8 mouse cellular contexts compared by ENCODE assay signal in the genomic region with DNA sequence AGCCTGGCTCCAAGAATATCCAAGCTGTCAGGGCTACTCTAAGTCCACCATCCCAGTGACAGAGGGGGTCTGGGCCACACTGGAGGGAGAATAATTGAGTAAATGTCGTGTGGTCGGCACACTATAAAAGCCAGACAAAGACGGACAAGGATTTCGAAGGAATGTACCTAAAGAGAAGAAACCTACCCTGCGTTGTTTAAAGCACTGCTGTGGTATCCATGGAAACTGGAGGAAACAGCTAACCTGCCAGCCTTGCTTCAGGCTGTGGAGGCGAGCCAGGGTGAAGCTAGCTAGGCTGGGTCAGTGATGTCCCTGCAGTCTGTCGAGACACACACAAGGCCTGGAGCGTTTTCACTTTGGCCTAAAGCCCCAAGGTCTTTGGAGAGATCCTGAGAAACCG.
DNase-seq lines count a peak whose midpoint lies in the region; ATAC-seq and TF ChIP-seq lines count a peak whose summit lies in the region.

No protein-coding gene starts in this region.

- WGBS in embryonic facial prominence, embryonic 11.5 days = 54% methylated on average over 9 of the region's 9 CpGs
- 70% methylated on average over 9 of the region's 9 CpGs for WGBS in liver, postnatal 0 days (ENCODE audit: insufficient replicate concordance)

- no peaks in the 10 kb centered on the region for H3K36me3 ChIP-seq in embryonic facial prominence, embryonic 11.5 days (replicated peaks; ENCODE audit: control insufficient read depth, insufficient read depth, low read depth, low read length)
- no peaks in the 10 kb centered on the region for H3K36me3 ChIP-seq in liver, postnatal 0 days (replicated peaks; ENCODE audit: insufficient read depth, low read length)

- H3K4me3 ChIP-seq in embryonic facial prominence, embryonic 11.5 days (ENCODE audit: low read depth, low read length) = no peak overlapping the region
- no peak overlapping the region for H3K4me3 ChIP-seq in liver, postnatal 0 days (ENCODE audit: low read depth, low read length)

- no peak overlapping the region for H3K9ac ChIP-seq in embryonic facial prominence, embryonic 11.5 days (replicated peaks; ENCODE audit: low read length)
- H3K9ac ChIP-seq in liver, postnatal 0 days (replicated peaks) = no peak overlapping the region

- H3K9me3 ChIP-seq in embryonic facial prominence, embryonic 11.5 days (replicated peaks; ENCODE audit: control insufficient read depth, low read length) = no peaks in the 10 kb centered on the region
- no peaks in the 10 kb centered on the region for H3K9me3 ChIP-seq in liver, postnatal 0 days (ENCODE audit: low read length)

- no peak overlapping the region for H3K27ac ChIP-seq in embryonic facial prominence, embryonic 11.5 days (replicated peaks; ENCODE audit: low read depth, low read length)
- H3K27ac ChIP-seq in liver, postnatal 0 days (ENCODE audit: low read depth) = no peak overlapping the region

- no peaks in the 10 kb centered on the region for H3K4me1 ChIP-seq in embryonic facial prominence, embryonic 11.5 days (ENCODE audit: control insufficient read depth, insufficient read depth, low read length)
- H3K4me1 ChIP-seq in liver, postnatal 0 days (ENCODE audit: insufficient read depth) = no peaks in the 10 kb centered on the region; the same call in 1 of the 2 replicates

- no peak overlapping the region for H3K4me2 ChIP-seq in embryonic facial prominence, embryonic 11.5 days (ENCODE audit: low read depth, low read length)
- no peak overlapping the region for H3K4me2 ChIP-seq in liver, postnatal 0 days (ENCODE audit: low read depth, low read length)

- no peak for TF ChIP-seq CTCF in liver, postnatal 0 days (IDR thresholded peaks at IDR 0.05; ENCODE audit: low read depth)

- ATAC-seq in embryonic facial prominence, embryonic 11.5 days (replicated peaks; ENCODE audit: insufficient number of reproducible peaks, low FRiP score, low TSS enrichment, low read depth) = no peak
- no peak for ATAC-seq in liver, postnatal 0 days

- TF ChIP-seq EP300 in liver, postnatal 0 days (IDR thresholded peaks at IDR 0.05; ENCODE audit: low read depth) = no peak

- peak; percentile 34 for DNase-seq in gastrocnemius, adult 18-20 months (ENCODE audit: low spot score)
- no peak for DNase-seq in gastrocnemius, adult 8-10 months (ENCODE audit: low spot score in 2 of 2)
- peak; percentile 71 for DNase-seq in adipocyte (ENCODE audit: low spot score)
- DNase-seq in embryonic facial prominence, embryonic 11.5 days (ENCODE audit: low spot score) = peak; percentile 35
- peak; percentile 32 to 35 for DNase-seq in layer of hippocampus, postnatal 36 days
- peak; percentile 68 for DNase-seq in ovary, postnatal 36 days (ENCODE audit: low spot score)
- no peak for DNase-seq in T-cell, adult 2 months (ENCODE audit: low spot score)
- DNase-seq in liver, postnatal 0 days = no peak

- H3K27me3 ChIP-seq in embryonic facial prominence, embryonic 11.5 days (ENCODE audit: control insufficient read depth, insufficient read depth, low read length) = no peaks in the 10 kb centered on the region
- no peaks in the 10 kb centered on the region for H3K27me3 ChIP-seq in liver, postnatal 0 days (ENCODE audit: insufficient read depth, low read length)

Comparison
In these comparisons a context has a peak if more than half of its experiments do, and no peak if none do; other contexts are left out.
1. DNase-seq: peak in gastrocnemius, adult 18-20 months (single experiment), adipocyte (single experiment), embryonic facial prominence, embryonic 11.5 days (single experiment), layer of hippocampus, postnatal 36 days (2 of 2) and ovary, postnatal 36 days (single experiment); none in gastrocnemius, adult 8-10 months (0 of 2), T-cell, adult 2 months (single experiment) and liver, postnatal 0 days (single experiment).